Mouse (Mus musculus) cortical plate, adult 2 months (tissue): ENCODE measurements around the gene Trmt112.

Experiments used
- CTCF ChIP-seq: fragments of 200-500 bp; IDR thresholded peaks from 2 replicates; pipeline ENCODE4 v1.5.1; 2011; ENCODE audit warnings: mild to moderate bottlenecking, control low read depth, low read length; ENCODE audit not compliant: insufficient read depth; ENCODE audit errors: extremely low read depth
- POLR2A ChIP-seq: fragments of 200-500 bp; IDR thresholded peaks from 2 replicates; pipeline ENCODE4 v1.6.1; 2011; ENCODE audit warnings: mild to moderate bottlenecking, low read length, control low read depth; ENCODE audit not compliant: insufficient read depth; ENCODE audit errors: extremely low read depth

- TF ChIP-seq CTCF = no peak
- no peak for TF ChIP-seq POLR2A
Observed at GRCm38 (mm10) chr19:6904846-6905245, 4.7 kb upstream of the Trmt112 start.
